Mouse (Mus musculus) layer of hippocampus, adult 2 months (tissue): ENCODE data around the gene Zkscan7. TPM values are rescaled to one million over a fixed set of nuclear protein-coding genes. Genes with fewer than 3 reads are reported as not detected.
"Not testable (repeated sequence)": the region's sequence is repeated elsewhere in the genome, so short reads cannot be mapped to it uniquely, and the experiment has no call there.

Experiments used
- DNase-seq, 2 experiments: peaks; one replicate each; pipeline ENCODE4 v3.0.0; 2022; ENCODE audit warnings: low spot score in 2 of 2
- H3K27ac ChIP-seq: fragments of 200-600 bp; 2 replicates; pipeline ENCODE4 v1.8.1; 2022
- H3K4me3 ChIP-seq: fragments of 200-600 bp; 2 replicates; pipeline ENCODE4 v1.8.1; 2022; ENCODE audit warnings: mild to moderate bottlenecking
- CTCF ChIP-seq: fragments of 200-600 bp; conservative IDR thresholded peaks from 2 replicates; pipeline ENCODE4 v1.8.1; 2022; ENCODE audit warnings: antibody characterized with exemption, mild to moderate bottlenecking, moderate library complexity
- long read RNA-seq, 2 experiments: library from polyadenylated mRNA; stranded (forward); transcript quantifications; one replicate each; pipeline ENCODE4 v2.0.0; 2021; ENCODE audit warnings: borderline mapping rate in 2 of 2
- total RNA-seq, 2 experiments: library from RNA; stranded (reverse); gene quantifications; 2 replicates each; pipeline ENCODE4 v1.2.3; 2021

Gene Zkscan7
- total RNA-seq: 1 to 10 TPM; 5.2 TPM
- long read RNA-seq, experiment 1, partial matches to known transcripts: 0 of 1 reads
- long read RNA-seq, experiment 1, other reads (novel, unspliced or antisense): 1 of 1 reads
- long read RNA-seq, experiment 2, partial matches to known transcripts: 0 of 1 reads
- long read RNA-seq, experiment 2, other reads (novel, unspliced or antisense): 1 of 1 reads

- TF ChIP-seq CTCF: no peak
- H3K4me3 ChIP-seq: peak within 1 kb of the TSS; percentile 89
- H3K27ac ChIP-seq: peak within 1 kb of the TSS; percentile 85
- DNase-seq: no peak
Observed at GRCm38 (mm10) chr9:122885385-122885784, at the start of gene Zkscan7. Gene Zkscan7, plus strand, starts transcription at chr9:122885685.

- TF ChIP-seq CTCF: no peak
- Histone ChIP-seq H3K4me3 (no peak overlapping the region), H3K27ac (peak overlapping the region; percentile 21; the same call in 1 of the 2 replicates)
- DNase-seq: no peak
Observed at GRCm38 (mm10) chr9:122836126-122836525, 49.4 kb upstream of the Zkscan7 start.

GRCm38 (mm10) chr9:122836790-122837189 lies 48.7 kb upstream of the Zkscan7 start:
- H3K27ac ChIP-seq: peak overlapping the region; percentile 21; the same call in 1 of the 2 replicates
- H3K4me3 ChIP-seq: no peak overlapping the region
- no peak for TF ChIP-seq CTCF
- peak; percentile 50 to 72 for DNase-seq

GRCm38 (mm10) chr9:122837216-122837615 lies 48.3 kb upstream of the Zkscan7 start:
- no peak for DNase-seq
- H3K27ac ChIP-seq: peak overlapping the region; percentile 21; the same call in 1 of the 2 replicates
- no peak for TF ChIP-seq CTCF
- H3K4me3 ChIP-seq: no peak overlapping the region

GRCm38 (mm10) chr9:122837680-122838079 lies 47.8 kb upstream of the Zkscan7 start:
- no peak overlapping the region for H3K4me3 ChIP-seq
- H3K27ac ChIP-seq: no peak overlapping the region
- DNase-seq: peak in 1 of 2 experiments; percentile 21
- TF ChIP-seq CTCF: peak; percentile 66

- no peak for DNase-seq
- no peak within 1 kb of the TSS for H3K27ac ChIP-seq
- H3K4me3 ChIP-seq: no peak within 1 kb of the TSS
- no peak for TF ChIP-seq CTCF
Observed at GRCm38 (mm10) chr9:122843760-122844159, 41.7 kb upstream of the Zkscan7 start, which contains the start of gene Gm35549. Gene Gm35549, minus strand, starts transcription at chr9:122844035.

GRCm38 (mm10) chr9:122845621-122846020 lies 39.9 kb upstream of the Zkscan7 start:
- TF ChIP-seq CTCF: no peak
- no peak for DNase-seq
- peak overlapping the region; percentile 51 for H3K27ac ChIP-seq
- H3K4me3 ChIP-seq: no peak overlapping the region

- TF ChIP-seq CTCF: no peak
- peak; percentile 65 to 67 for DNase-seq
- Histone ChIP-seq H3K4me3 (no peak overlapping the region), H3K27ac (peak overlapping the region; percentile 51)
Observed at GRCm38 (mm10) chr9:122846156-122846555, 39.3 kb upstream of the Zkscan7 start.

- not testable (repeated sequence) for H3K4me3 ChIP-seq, H3K27ac ChIP-seq, DNase-seq
Observed at GRCm38 (mm10) chr9:122847811-122848311, 37.6 kb upstream of the Zkscan7 start.

- no peak overlapping the region for H3K27ac ChIP-seq
- DNase-seq: no peak
- H3K4me3 ChIP-seq: no peak overlapping the region
- no peak for TF ChIP-seq CTCF
Observed at GRCm38 (mm10) chr9:122854526-122854925, 31.0 kb upstream of the Zkscan7 start.

GRCm38 (mm10) chr9:122855141-122855540 lies 30.3 kb upstream of the Zkscan7 start:
- DNase-seq, H3K27ac ChIP-seq, H3K4me3 ChIP-seq: not testable (repeated sequence)

GRCm38 (mm10) chr9:122855617-122856016 lies 29.9 kb upstream of the Zkscan7 start:
- DNase-seq: no peak
- TF ChIP-seq CTCF: no peak
- no peak overlapping the region for H3K4me3 ChIP-seq
- no peak overlapping the region for H3K27ac ChIP-seq

GRCm38 (mm10) chr9:122856716-122857115 lies 28.8 kb upstream of the Zkscan7 start:
- H3K4me3 ChIP-seq: no peak overlapping the region
- DNase-seq: no peak
- H3K27ac ChIP-seq: no peak overlapping the region
- no peak for TF ChIP-seq CTCF

GRCm38 (mm10) chr9:122860752-122861151 lies 24.7 kb upstream of the Zkscan7 start:
- H3K4me3 ChIP-seq: no peak overlapping the region
- no peak for DNase-seq
- no peak overlapping the region for H3K27ac ChIP-seq
- TF ChIP-seq CTCF: no peak
